Mouse (Mus musculus) frontal cortex, postnatal 10 days (tissue): ENCODE data around the gene Gm20388.

ENCODE experiments used
- DNase-seq, 2 experiments: peaks; one replicate each; pipeline ENCODE4 v3.0.0; 2022; ENCODE audit warnings: low spot score in 2 of 2, mixed read lengths in 1 of 2

The Gm20388 gene

GRCm38 (mm10) chr8:122718711-122719499 is 2808.3 kb downstream of the Gm20388 start:
- DNase-seq = no peak

- no peak for DNase-seq
These were observed 2808.9 kb downstream of the Gm20388 start for GRCm38 (mm10) chr8:122719500-122720065.

GRCm38 (mm10) chr8:122720070-122720729 is 2809.6 kb downstream of the Gm20388 start:
- no peak for DNase-seq

- no peak for DNase-seq
These were observed 2810.4 kb downstream of the Gm20388 start for GRCm38 (mm10) chr8:122720811-122721640.

GRCm38 (mm10) chr8:122725187-122725586 is 2814.5 kb downstream of the Gm20388 start:
- no peak for DNase-seq

GRCm38 (mm10) chr8:122726789-122727188 is 2816.1 kb downstream of the Gm20388 start:
- DNase-seq = no peak

GRCm38 (mm10) chr8:122727412-122727811 is 2816.8 kb downstream of the Gm20388 start:
- DNase-seq = no peak

GRCm38 (mm10) chr8:122728630-122729029 is 2818.0 kb downstream of the Gm20388 start:
- no peak for DNase-seq

GRCm38 (mm10) chr8:122735110-122735509 is 2824.5 kb downstream of the Gm20388 start:
- no peak for DNase-seq

- no peak for DNase-seq
These were observed 2825.2 kb downstream of the Gm20388 start for GRCm38 (mm10) chr8:122735542-122736473.

GRCm38 (mm10) chr8:122736623-122737022 is 2826.0 kb downstream of the Gm20388 start:
- DNase-seq = no peak

GRCm38 (mm10) chr8:122737071-122737470 is 2826.4 kb downstream of the Gm20388 start:
- DNase-seq = no peak

- no peak for DNase-seq
These were observed 2827.2 kb downstream of the Gm20388 start for GRCm38 (mm10) chr8:122737886-122738285.

GRCm38 (mm10) chr8:122739102-122739725 is 2828.6 kb downstream of the Gm20388 start:
- no peak for DNase-seq

GRCm38 (mm10) chr8:122742471-122742870 is 2831.8 kb downstream of the Gm20388 start:
- DNase-seq = no peak

GRCm38 (mm10) chr8:122745022-122745749 is 2834.5 kb downstream of the Gm20388 start:
- no peak for DNase-seq

GRCm38 (mm10) chr8:122745750-122746275 is 2835.2 kb downstream of the Gm20388 start:
- no peak for DNase-seq

GRCm38 (mm10) chr8:122746439-122746838 is 2835.8 kb downstream of the Gm20388 start:
- DNase-seq = no peak

GRCm38 (mm10) chr8:122747825-122748224 is 2837.2 kb downstream of the Gm20388 start:
- DNase-seq = no peak
